Mouse (Mus musculus): ENCODE data around the gene Glg1. TPM values are rescaled to one million over a fixed set of nuclear protein-coding genes. Genes with fewer than 3 reads are reported as not detected.

The Glg1 gene
- polyA plus RNA-seq, 1 experiment from 2014 or later, result 76.7 TPM

Small RNA genes within 50 kb of the gene (microRNA-seq; reads per million reads assigned to microRNA genes)
- gene Gm23193 (ENCODE audit: insufficient number of aligned reads), result not detected

Other genes starting within 250 kb of the Glg1 start
- 9.9 and 10.2 TPM in 2 replicates for gene Ddx19b, start 227.5 kb downstream of the Glg1 start, polyA plus RNA-seq (2014; fragmentation: Nextera tagmentation; extraction: Ambion mirVana)
- 79.0 and 91.7 TPM in 2 replicates for gene Aars, start 226.1 kb downstream of the Glg1 start, polyA plus RNA-seq (2014; fragmentation: Nextera tagmentation; extraction: Ambion mirVana)
- 10.8 and 13.1 TPM in 2 replicates for gene Exosc6, start 202.9 kb downstream of the Glg1 start, polyA plus RNA-seq (2014; fragmentation: Nextera tagmentation; extraction: Ambion mirVana)
- 0.36 and 0.49 TPM in 2 replicates for gene Clec18a, start 166.8 kb downstream of the Glg1 start, polyA plus RNA-seq (2014; fragmentation: Nextera tagmentation; extraction: Ambion mirVana)
- gene Pdpr, start 164.6 kb downstream of the Glg1 start, polyA plus RNA-seq (2014; fragmentation: Nextera tagmentation; extraction: Ambion mirVana), result 7.4 and 8.5 TPM in 2 replicates
- gene Rfwd3, start 41.0 kb upstream of the Glg1 start, polyA plus RNA-seq (2014; fragmentation: Nextera tagmentation; extraction: Ambion mirVana), result 97.3 TPM in 2 replicates
- gene Mlkl, start 79.0 kb upstream of the Glg1 start, polyA plus RNA-seq (2014; fragmentation: Nextera tagmentation; extraction: Ambion mirVana), result 0.43 TPM in 1 of 2 replicates, not detected in the other
- 0.09 TPM in 1 of 2 replicates, not detected in the other for gene Fa2h, start 134.6 kb upstream of the Glg1 start, polyA plus RNA-seq (2014; fragmentation: Nextera tagmentation; extraction: Ambion mirVana)